Mouse (Mus musculus) gastrocnemius, postnatal 10 days (tissue): ENCODE results near the gene Map1lc3a. TPM values are rescaled to one million over a fixed set of nuclear protein-coding genes. Genes with fewer than 3 reads are reported as not detected.

Experiments
- DNase-seq: peaks from one replicate; pipeline ENCODE4 v3.0.0; 2021; ENCODE audit warnings: mixed read lengths
- total RNA-seq, 2 experiments: library from RNA; stranded (reverse); gene quantifications; 2 replicates each; pipeline ENCODE4 v1.2.3; 2021

Map1lc3a gene
- total RNA-seq, 2 experiments from 2014 or later = 165 to 183 TPM

DNA sequence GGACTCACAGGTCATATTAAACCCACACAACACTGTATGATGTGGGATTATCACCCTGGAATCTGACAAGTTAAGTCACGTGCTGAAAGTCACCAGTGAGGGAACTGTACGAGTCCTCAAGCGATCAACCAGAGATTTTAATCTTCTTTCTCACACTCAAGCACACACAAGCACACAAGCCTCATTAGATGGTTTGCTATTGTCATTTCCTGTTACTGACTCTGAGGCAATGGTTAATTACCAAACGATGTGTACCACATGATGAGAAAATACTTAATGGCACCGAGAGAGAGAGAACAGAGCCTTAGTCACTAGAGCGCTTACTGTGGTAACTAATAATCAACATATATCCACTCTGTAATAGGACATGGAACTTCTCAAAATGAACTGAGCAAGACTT, 9.6 kb downstream of the Map1lc3a start:
- DNase-seq = no peak

- DNase-seq = no peak
These were observed 11.6 kb downstream of the Map1lc3a start for GRCm38 (mm10) chr2:155287456-155288250.

- no peak for DNase-seq
These were observed 14.0 kb downstream of the Map1lc3a start for GRCm38 (mm10) chr2:155290066-155290465.

- no peak for DNase-seq
These were observed 17.3 kb downstream of the Map1lc3a start for GRCm38 (mm10) chr2:155293382-155293781.

DNA sequence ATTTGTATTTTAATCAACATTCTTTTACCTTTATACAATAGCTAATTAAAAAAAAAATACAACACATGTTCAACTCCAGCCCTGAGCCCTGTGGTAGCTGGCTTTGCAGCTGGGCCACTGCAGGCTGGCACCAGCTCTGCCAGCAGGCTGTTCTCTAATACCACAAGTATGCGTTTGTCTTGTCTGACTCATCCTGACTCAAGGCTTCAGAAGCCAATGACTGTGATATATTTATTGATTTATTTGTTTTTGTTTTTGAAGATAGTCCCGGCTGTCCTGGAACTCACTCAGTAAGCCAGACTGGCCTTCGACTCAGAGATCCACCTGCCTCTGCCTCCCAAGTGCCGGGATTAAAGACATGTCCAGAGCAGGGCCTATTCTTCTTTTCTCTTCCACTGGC, 17.8 kb downstream of the Map1lc3a start:
- no peak for DNase-seq

DNA sequence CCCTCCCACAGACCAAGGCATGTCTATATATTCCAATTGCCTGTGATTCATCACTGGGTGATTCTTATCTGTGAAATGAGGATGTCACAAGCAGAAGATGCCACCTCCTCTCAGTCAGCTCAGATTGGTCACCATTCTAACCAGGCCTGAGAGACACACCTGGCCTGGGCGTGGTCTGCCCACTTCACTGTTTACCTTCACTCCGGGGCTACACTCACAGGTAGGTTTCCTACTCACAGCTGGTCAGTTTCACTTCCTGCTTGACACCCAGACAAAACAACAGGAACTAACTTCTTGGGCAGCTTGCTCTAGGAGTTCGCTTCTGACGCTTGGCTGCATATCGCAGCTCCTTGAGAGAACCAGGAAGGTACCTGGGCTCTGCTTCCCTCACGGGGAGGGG, 19.4 kb downstream of the Map1lc3a start:
- DNase-seq = no peak

DNA sequence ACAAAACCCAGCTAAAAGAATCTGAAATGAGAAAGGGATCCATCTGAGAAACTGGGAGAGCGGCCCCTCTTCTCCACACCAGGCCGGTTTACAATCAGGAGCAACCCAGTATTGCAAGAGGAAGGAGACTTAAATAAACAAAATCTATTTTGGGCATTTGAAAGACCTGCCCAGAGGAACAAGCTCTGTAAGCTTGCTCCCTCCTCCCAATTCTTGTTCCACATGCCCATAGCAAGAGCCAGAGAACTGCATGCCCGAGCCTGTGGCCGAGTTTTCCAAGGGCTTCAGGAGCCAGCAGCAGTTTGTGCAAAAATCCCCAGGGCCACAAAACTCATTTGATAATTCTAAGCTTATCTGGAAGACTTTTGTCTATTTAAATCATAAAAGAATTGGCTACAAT, 23.5 kb downstream of the Map1lc3a start:
- DNase-seq = no peak

DNA sequence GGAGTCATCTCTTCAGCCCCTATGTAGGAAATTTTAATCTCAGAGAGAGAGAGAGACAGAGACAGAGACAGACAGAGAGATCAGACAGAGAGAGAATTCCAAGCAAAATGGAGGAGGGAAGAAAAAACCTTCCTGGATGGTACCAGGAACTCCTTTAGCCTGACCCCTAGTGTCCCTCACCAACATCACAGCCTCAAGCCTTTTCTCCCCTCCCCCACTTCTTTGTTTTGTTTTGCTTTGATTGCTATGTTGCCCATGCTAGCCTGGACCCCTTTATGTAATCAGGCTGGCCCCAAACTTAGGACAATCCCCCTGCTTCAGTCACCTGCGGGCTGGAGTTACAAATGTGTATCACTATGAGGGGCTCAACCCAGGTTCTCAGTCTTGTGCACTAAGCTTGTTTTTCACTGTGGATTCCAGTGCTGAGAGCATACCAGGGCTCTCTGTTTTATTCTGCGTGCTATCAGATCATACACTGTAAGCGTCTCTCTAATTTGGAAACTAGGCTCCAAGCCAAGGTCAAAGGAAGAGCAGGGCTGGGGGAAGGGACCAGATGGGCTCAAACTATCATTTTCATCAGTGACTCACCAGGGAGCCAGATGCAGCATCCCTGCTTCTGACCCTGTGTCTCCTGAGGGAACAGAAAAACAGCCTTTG, 33.0 kb downstream of the Map1lc3a start:
- DNase-seq = peak; percentile 12

DNA sequence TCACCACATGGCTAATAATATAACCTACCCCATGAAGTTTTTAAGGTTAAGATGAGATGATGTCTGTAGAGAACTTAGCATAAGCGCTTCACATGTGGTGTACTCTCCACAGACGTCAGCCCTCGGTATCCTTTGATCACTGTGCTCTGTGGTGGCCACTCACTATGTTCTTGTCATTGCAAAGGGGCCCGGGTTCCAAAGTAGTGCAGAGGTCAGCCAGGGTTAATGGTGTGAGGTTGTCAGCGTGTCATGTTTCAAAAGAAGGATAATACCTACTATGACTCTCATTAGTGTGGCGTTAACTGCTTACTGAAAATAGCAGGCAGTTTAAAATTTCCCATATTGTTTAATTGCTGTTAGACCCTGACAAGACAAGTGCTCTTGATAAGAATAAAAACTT, 37.6 kb downstream of the Map1lc3a start:
- no peak for DNase-seq

- DNase-seq = no peak
These were observed 42.5 kb downstream of the Map1lc3a start for GRCm38 (mm10) chr2:155318618-155319017.

DNA sequence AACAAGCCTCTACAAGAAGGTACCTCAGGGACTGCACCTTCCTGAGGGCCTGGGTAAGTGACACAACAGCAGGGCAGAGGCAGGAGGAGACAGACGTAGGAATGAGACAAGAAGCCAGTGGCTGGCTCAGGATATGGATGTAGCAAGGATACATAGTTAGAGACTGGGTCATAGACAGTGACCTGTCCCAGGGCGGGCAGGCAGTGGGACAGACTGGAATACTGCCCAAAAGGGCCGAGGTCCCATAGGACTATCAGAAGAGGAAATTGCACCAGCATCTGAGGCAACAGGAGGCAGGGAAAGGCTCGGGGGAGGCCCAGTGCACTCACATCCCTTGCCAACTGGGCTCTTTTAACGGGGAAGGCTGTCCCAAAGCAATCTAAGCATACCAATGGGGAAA, 44.5 kb downstream of the Map1lc3a start:
- DNase-seq = no peak

GRCm38 (mm10) chr2:155326001-155326400, 49.9 kb downstream of the Map1lc3a start:
- DNase-seq = no peak

Other genes starting within 250 kb of the Map1lc3a start
- gene Ahcy, start 201.8 kb upstream of the Map1lc3a start, total RNA-seq = 10 to 100 TPM; 18.9 to 22.7 TPM
- gene Itch, start 142.8 kb upstream of the Map1lc3a start, total RNA-seq = 10 to 100 TPM; 25.7 to 33.8 TPM
- 100 to 1,000 TPM; 155 to 156 TPM for gene Dynlrb1, start 39.8 kb upstream of the Map1lc3a start, total RNA-seq
- gene Pigu, start 81.1 kb downstream of the Map1lc3a start, total RNA-seq = 10 to 100 TPM; 27.1 to 27.5 TPM
- gene Trp53inp2, start 104.8 kb downstream of the Map1lc3a start, total RNA-seq = 100 to 1,000 TPM; 215 to 242 TPM
- 10 to 100 TPM; 21.1 to 28.5 TPM for gene Ncoa6, start 197.6 kb downstream of the Map1lc3a start, total RNA-seq
- gene Acss2, start 241.7 kb downstream of the Map1lc3a start, total RNA-seq = 10 to 100 TPM; 28.4 to 33.4 TPM
- 1 to 10 TPM; 1.0 to 1.1 TPM for gene Ggt7, start 241.9 kb downstream of the Map1lc3a start, total RNA-seq